Mouse (Mus musculus) layer of hippocampus, adult 8-10 months (tissue): Measurements from ENCODE around the gene Pla2g4d. TPM values are rescaled to one million over a fixed set of nuclear protein-coding genes. Genes with fewer than 3 reads are reported as not detected.

Experiments
- DNase-seq, 2 experiments: peaks; one replicate each; pipeline ENCODE4 v3.0.0; 2022; ENCODE audit warnings: low spot score in 2 of 2
- total RNA-seq, 4 experiments: library from RNA; stranded (reverse); gene quantifications; 2 replicates each; pipeline ENCODE4 v1.2.4; 2022

Gene Pla2g4d
- not detected for total RNA-seq

DNA sequence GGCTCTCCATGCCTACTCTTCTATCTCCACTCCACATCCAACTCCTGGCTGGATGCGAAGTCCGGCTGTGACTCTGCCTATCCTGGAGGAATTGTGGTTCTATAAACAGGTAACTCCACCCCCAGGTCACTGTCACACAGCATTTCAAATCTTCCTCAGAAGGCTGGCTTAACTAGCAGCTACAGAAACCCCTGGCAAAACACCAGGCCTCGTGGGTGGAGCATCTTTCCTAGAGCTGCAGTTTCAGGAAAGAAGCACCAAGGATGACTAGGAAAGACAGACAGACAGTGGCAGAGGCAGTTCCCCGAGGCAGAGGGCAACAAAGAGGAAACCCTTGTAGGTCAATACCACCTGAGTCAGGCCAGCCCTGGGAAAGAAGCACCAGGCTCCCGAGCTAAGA, at the start of gene Pla2g4d:
Gene Pla2g4d, minus strand, starts transcription at position 203 of the 400 bp plus-strand sequence.
- no peak for DNase-seq

DNA sequence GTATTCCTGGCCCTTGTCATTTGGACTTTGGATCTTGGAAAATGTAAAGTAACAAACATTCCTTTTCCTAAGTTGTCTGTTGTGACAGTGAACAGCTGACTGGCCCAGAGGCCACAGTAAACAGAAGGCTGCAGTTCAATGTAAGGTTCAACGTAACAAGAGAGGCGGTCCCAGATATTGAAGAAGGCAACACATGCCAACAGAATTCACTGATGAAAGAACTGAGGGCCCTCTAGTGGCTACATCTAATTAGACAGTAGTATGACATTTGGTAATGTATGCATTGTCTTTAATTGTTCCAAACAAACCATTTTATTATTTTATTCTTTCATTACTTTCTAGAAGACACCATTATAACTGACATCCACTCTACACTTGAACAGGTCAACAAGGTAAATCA, 48.9 kb upstream of the Pla2g4d start:
- DNase-seq: no peak

DNA sequence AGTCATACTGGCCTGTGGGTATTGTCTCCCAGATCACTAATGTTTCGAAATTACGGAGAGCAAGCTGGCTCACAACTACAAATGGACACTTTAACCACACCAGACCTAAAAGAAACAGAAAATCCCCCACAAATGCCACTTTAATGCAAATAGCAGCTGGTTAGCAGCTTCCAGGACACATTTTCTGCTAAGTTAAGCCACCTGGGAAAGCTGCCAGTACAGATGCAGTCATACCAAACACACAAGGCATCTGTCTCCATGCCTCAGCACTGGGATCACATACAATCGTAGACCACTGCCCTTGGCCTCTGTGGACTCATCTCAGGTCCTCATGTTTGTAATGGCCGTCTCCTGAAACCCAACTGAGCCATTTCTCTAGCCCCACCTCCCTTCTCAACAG, 42.6 kb upstream of the Pla2g4d start:
- DNase-seq: no peak

DNA sequence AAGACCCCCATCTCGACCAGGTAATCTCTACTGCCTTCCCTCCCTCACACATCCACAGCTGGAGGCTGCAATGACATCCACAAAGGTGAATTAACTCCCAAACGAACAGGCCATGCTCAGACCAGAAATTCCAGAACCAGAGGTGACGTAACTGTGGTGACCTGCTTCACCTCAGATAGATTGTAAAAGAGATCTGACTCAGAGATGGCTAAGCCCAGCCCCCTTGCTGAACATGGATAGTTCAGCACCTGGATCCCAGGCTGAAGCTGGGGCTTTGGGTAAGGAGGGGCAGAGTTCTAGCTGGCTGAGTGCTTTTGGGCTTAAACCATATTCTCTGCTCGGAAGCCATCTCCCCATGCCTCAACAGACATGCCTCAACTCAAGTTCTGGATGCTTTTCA, 26.1 kb upstream of the Pla2g4d start:
- no peak for DNase-seq

DNA sequence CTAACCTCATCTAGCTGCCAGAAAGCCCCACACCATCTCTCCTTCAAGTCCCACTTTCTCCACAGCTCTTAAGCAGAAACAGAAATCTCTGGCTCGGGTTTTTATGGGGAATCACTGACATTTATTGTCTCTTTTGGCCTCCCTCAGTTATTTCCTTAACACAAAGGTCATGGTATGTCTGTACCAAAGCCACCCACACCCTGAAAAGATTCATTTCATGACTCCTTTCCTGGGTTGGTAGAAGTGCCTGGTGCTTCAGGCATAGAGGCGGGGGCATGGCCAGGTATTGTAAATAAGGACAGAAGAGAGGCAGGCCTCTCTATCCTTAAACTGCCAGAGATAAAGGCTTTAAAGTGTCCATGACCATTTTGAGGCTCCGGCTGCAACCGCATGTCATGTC, 25.5 kb upstream of the Pla2g4d start:
- no peak for DNase-seq

DNA sequence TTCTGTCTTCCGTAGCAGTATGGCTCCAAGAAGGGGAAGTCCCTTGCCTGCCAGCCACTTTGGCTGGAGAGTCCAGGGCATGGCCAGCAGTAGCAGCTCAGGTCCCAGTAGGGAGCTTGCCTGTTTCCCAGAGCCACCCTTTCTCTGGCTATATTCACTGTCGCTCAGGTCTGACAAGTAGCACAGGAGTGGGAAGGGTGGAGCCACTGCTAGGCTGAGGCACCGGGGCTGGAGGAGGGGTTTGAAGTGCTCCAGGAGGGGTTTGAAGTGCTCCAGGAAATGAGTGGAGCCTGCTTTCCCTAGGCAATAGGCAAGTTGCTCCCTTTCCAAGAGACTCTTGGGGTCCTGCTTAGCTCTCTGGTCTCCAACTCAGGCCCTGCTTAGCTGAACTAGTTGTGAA, 25.0 kb upstream of the Pla2g4d start, which contains the start of gene Pla2g4f:
Gene Pla2g4f, minus strand, starts transcription at position 190 of the 400 bp plus-strand sequence.
- no peak for DNase-seq

DNA sequence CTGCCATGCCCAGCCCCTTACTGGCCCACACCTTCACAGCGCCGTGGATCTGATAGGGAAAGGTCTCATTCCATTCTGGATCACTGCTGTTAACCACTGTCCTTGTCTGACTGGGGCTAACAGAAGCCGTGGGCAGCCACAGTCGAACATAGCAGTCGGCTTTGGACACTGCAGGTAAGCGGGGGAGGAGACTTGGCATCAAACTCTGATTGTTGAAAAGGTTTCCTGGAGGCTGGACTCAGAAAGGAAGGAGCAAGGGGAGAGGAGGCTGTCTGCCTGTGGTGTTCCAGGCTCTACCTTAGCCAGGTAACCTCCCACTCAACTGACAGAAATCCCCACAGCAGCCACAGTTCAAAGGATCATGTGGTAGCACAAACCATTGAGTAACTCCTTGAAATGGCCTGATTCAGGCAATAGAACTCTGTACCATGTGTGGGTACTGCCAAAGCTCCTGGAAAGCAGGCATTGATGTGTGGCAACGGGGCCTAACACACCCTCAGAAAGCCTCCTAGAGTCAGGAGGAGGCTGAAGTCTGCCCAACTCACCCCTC, 23.4 kb upstream of the Pla2g4d start:
- DNase-seq: no peak

DNA sequence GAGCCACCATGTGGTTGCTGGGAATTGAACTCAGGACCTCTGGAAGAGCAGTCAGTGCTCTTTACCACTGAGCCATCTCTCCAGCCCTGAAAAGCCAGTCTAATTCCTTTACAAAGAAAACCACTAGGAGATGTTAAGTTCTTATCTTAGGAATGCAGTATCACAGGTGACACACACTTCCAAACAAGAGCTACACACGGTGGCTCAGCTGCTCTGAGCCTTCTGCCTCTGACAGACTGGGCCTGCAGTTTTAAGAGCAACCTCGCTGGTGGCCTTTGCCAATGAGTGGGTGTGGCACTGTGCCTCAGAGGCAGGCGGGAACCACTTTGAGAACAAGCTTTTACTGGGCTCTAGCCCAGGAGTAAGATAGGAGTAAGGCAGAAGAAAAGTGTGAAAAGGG, 15.1 kb upstream of the Pla2g4d start:
- DNase-seq: no peak

DNA sequence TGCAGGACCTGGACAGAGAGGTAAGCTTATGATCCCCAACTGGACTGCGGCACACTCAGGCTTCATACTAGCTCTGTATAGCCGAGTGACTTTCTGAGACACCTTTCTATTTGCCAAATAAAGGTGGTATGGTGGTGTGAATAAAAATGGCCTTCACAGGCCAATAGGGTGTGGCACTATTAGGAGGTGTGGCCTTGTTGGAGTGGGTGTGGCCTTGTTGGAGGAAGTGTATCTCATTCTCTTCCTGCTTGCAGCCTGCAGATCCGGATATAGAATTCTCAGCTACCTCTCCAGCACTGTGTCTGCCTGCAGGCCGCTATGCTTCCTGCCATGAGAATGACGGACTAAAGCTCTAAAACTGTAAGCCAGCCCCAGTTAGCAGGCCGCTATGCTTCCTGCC, 12.1 kb upstream of the Pla2g4d start:
- DNase-seq: no peak

DNA sequence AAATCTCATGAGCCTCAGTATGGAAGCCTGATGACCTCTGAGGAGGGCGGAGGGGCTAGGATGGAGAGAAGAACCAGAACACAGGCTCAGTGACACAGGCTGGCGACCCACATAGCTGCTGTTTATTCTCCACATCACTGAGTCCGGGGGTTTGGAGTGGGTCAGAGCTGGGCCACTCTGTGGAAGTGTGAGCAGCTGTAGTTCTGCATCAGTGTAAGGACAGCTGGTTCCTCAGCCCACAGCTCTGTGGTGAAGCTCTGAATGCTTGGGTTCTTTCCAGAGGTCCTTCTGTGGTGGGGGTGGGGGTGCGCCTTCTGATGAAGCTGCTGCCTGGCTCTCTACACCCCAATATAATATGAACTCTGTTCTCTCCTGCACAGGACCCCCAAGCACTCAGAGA, 10.9 kb upstream of the Pla2g4d start:
- no peak for DNase-seq

DNA sequence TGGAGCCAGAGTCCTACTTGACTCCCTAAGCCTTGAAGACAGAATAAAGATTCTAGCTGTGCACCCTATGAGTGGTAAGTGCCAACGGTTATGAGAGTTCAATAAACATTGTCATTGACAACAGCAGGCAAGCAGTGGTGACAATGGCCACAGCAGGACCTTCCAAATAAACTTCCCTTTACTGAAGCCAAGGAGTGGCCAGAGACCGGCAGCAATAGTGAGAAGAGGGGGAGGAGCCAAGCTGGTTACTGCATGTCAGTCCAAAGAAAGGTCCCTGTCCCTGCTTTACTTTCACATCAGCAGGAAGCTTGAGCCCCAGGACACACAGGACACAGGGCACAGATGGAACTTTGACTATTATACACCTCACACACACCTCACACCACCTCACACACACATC, 7.2 kb upstream of the Pla2g4d start:
- DNase-seq: no peak

DNA sequence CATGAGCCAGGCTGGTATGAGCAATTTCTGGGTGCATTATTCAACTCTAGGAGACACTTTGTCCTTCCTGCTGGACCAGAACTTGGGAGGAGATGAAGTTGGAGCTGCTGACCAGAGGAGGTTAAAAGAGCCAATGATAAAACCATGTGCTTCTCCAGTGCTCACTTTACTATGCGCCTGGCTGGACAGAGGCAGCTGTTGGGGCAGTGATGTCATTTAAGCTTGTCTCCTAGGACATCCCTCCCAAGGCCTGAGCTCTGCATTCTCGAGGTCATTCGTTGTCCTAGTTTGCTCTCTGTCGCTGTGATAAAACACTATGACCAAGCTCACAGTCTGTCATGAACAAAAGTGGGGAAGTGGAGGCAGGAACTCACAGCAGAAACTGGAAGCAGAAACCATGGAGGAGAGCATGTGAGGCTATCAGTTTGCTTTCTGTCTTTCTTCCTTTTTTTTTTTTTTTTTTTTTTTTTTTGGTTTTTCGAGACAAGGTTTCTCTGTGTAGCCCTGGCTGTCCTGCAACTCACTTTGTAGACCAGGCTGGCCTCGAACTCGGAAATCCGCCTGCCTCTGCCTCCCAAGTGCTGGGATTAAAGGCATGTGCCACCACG, 2.6 kb upstream of the Pla2g4d start:
- no peak for DNase-seq

DNA sequence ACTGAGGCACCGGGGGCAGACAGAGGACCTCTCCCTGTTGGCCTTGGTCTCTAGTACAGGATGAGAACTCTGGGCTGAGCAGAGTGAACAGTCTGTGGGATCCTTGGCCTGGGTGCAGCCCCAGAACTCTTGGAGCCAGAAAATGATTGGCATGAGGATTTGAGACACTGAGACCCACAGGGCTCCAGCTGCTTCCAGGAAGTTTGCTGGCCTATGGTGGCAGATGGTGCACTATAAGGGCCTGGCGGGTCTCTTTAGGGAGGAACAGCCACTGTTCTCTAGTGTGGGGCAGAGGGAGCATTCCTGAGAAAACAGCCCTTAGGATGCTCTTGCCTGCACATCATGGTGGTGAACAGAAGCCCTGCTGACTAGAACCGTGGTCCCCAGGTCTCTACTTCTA, 596 bp downstream of the Pla2g4d start:
- no peak for DNase-seq

DNA sequence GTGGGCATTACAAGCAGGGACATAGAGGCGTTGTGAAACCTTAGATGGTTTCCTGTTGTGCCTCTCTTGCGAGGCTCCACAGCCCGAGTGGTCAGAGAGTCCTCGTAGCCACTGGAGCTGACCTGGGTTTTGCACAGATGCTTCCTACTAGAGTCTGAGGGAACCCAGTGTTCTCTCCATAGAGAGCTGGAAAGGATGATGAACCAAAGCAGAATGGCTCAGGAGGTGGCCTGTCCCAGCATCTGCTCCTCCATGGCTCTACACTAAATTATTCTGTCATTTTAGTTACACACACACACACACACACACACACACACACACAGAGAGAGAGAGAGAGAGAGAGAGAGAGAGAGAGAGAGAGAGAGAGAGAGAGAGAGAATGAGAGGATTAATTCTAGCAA, 3.4 kb downstream of the Pla2g4d start:
- DNase-seq: no peak

DNA sequence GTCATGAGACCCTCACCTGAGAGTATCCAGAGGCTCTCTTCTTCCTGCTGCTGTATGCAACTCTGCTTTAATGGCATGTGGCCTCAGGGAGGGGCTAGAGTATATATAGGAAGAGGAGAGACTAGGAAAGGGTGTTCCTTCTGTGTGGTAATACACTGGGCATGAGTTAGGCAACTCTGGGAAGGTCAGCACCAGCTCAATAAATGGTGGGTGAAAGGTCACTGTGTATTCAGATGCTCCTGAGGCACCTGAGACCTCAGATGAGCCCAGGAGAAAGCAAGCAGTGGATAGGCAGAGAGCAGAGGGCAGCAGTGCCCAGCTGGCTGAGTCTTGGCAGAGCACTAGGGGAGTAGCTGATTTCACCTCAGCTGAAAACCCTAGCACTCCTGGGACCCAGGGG, 4.3 kb downstream of the Pla2g4d start:
- no peak for DNase-seq

DNA sequence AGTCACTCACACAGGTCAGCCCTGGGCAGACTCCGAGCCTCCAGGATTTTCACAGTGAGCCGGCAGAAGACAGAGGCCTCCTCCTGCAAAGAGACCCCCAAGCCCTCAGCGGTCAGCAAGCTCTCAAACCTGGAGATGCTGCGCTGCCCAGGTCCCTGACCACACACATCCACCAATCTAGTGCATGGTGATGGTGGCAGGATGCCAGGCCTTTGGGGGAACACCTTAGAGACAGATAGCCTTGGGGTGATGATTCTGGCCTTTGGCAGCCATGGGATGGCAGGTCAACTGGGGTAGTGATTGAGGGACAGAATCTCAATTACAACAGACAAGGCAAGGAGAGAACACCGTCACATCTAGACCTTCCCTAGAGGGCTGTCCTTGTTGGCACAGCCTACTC, 4.9 kb downstream of the Pla2g4d start:
- DNase-seq: no peak

DNA sequence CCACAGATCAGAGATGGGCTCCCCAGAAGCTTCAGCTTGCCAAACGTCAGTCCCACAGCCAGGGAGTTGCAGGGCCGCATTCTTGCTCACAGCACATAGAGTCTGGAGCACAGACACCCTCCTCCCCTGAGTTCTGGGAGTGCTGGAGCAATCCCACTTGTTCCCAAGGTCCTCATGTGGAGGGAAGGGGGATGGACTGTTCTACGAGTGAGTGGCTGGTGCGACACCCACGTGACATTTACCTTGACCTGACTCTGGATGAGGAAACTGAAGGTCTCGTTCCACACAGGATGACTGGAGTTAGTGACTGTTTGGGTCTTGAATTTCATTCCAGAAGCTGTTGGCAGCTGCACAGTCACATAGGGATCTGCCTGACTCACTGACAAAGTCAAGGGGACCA, 5.4 kb downstream of the Pla2g4d start:
- DNase-seq: no peak

DNA sequence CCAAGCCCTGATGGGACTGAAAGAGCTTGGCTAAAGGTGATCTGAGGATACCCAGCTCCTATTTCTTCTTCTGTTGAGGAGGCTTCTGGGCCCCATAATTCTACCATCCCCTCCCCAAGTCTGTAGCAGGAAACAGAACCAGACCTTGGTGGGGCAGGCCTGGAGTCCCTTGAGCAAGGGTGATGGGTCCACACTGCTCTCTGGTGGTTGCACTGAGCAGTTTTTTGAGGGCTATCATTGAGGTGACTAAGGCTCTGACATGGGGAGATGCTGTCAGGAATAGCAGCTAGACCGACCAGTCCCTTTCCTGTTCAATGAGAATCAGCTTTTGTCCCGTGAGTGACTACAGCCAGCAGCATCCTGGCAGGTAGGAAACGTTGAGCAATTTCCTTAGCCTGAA, 7.8 kb downstream of the Pla2g4d start:
- DNase-seq: no peak

DNA sequence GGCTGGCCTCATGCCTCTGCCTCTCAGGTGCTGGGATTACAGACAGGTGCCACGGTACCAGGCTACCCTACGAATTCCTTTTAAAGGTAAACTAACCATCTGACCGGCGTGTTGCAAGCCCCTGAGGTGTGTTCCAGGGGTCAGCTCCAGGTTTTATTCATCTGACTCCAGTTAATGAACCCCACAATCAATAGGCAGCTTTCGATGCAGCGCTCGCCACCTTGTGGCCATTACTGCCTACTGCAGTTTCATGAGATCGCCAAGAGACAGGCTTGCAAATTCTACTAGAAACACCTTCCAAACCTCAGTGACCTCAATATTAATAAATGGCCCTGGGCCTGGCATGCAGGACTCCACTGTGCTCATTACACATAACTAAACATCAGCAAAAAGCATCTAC, 9.0 kb downstream of the Pla2g4d start:
- peak; percentile 26 to 63 for DNase-seq

DNA sequence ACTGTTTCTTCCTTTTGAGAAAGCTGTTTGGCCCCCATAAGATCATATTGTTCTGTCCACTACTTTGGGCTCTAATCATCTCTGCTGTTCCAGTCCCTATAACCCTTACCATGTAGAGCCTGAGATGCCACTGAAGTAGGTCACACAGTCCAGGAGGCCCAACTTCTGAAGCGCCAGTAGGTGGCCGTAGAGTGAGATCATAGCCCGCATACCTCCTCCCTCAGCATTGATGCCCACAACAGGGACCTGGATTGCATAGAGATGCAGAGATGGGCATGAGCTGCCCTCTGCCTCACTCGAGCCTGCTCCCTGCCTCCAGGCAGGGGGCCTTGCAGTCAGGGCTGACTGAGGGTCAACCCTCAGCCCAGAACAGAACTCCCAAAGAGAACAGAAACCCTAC, 12.0 kb downstream of the Pla2g4d start:
- no peak for DNase-seq

DNA sequence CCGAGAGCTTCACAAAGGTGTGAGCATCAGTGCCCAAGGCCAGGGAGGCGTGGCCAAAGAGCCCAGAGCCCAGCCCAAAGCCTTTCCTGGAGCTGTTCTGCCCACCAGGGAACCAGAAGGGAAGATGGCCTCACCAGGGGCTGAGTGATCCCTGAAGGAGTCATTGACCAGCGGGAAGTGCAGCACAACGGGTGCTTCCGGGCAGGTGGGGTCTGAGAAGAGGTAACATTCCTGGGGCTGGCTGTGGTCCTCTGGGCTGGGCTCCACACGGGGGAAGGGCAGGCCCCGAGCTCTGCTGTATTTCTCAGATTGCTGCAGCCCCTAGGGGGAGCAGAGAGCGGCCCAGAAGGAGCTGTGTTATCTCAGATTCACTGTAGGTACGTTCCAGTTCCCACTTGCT, 20.4 kb downstream of the Pla2g4d start:
- no peak for DNase-seq

DNA sequence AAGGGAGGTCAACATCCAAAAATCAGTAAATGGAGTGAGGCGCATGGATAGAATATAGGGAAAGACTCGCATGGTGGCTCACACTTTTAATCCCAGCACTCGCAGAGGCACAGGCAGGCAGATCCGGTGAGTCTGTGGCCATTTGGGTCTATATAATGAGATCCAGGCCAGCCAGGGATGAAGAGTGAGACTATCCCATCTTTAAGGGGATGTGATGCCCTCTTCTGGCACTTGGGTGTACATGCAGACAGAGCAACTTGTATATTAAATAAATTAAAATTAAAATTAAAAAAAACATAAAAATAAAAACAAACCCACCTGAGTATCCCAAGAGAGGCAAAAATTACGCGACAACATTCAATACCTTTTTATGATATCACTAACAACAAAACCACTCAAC, 23.5 kb downstream of the Pla2g4d start:
- no peak for DNase-seq

DNA sequence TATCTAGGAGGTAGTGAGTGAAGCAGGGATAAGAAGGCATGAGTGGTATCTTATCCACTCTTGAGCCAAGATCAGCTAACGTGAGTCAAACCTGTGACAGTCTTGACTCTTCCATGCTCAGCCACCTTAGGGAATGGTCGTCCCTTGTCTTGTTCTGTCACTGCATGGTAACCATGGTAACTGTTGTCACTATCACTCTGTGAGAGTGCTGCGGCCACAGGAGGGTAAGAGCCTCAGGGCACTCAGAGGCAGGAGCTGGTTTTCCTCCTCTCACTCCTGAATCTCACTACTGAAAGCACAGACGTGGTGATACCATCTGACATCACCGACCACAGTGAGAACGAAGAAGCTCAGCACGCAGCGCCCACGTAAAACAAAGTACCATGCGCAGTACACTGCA, 24.1 kb downstream of the Pla2g4d start:
- DNase-seq: no peak

DNA sequence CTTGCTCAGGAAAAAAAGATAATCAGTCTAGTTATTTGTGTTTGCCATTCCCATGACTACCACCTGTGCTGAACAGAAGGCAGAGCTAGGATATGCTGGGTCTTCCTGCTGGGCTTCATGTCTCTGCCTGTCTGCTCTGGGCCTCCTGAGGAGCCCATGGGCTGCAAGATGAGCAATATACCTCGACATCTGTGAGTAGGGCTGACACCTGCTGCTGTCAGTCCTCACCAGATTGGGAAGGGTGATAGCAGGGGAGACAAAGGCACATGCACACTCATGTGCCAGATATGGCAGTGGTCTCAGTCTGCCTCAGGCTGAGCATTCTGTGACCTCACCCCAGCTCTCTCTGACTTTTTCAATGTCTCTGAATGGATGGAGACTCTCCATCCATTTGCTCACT, 26.1 kb downstream of the Pla2g4d start:
- DNase-seq: no peak
